Mouse (Mus musculus): ENCODE measurements around the gene Cox16.
"Not testable (repeated sequence)": the region's sequence is repeated elsewhere in the genome, so short reads cannot be mapped to it uniquely, and the experiment has no call there.

The Cox16 gene

DNA sequence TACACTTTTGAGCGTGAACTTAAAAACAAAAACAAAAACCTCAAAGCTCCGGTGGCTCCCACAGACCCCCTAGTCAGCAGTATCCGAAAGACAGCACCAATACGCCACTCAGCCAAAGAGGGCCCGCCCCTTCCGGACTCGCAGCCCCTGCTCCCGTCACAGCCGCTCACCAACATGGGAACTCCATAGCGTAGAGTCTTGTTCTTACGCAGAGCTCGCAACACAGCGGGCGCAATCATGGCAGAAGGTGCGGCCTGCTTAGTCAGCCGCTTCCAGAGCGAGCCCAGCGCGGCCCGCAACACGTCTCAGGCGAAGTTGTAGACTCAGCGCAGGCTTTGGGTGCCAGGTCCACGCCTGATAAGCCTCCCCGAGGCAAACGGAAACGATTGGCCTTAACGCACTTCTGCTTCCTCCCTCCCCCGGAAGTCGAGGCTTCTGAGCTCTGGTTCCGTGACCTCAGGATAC, at the start of gene Cox16:
Gene Cox16 (minus strand): TSS at position 401 of the 465 bp plus-strand sequence.
- peak; percentile 89 to 91 for DNase-seq (ENCODE audit: low spot score in 2 of 2)

DNA sequence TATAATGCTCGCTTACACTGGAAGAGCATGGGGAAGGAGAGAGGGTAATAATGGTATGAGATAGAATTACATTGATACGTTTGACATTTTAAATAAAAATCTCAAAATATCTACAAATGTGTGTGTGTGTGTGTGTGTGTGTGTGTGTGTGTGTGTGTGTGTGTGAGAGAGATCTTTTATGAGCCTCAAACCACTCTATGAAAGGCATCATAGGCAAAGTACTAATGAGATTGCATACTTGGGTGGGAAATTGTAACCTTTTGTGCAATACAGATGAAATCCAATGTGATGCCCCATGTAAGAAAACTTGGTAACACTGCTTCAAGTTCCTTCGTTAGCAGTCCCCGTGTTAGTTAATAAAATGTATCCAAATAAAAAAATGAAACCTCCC, 48.1 kb upstream of the Cox16 start:
- DNase-seq (ENCODE audit: low spot score in 2 of 2): no peak

- DNase-seq (ENCODE audit: low spot score in 2 of 2): peak; percentile 90 to 92
Observed at GRCm38 (mm10) chr12:81532316-81533028, 47.5 kb upstream of the Cox16 start, which contains the start of the genes Gm20498 and Synj2bp. TSS of gene Gm20498 (minus strand) at chr12:81532905. TSS of gene Synj2bp (minus strand) at chr12:81532911.

DNA sequence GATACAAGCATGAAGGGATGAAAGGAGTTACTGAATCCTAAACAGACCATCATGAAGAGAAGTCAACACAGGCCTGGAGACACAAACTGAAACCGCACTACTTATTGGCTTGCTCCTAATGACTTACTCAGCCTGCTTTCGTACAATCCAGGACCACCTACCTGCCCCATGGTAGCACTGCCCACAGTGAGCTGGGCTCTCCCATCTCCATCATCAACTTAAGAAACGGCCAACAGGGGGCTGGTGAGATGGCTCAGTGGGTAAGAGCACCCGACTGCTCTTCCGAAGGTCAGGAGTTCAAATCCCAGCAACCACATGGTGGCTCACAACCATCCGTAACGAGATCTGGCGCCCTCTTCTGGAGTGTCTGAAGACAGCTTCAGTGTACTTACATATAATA, 45.7 kb upstream of the Cox16 start:
- DNase-seq (ENCODE audit: low spot score in 2 of 2): not testable (repeated sequence)

GRCm38 (mm10) chr12:81496906-81497305, 12.0 kb upstream of the Cox16 start:
- DNase-seq (ENCODE audit: low spot score in 2 of 2): not testable (repeated sequence)

GRCm38 (mm10) chr12:81490491-81490890, 5.6 kb upstream of the Cox16 start:
- DNase-seq (ENCODE audit: low spot score in 2 of 2): no peak

DNA sequence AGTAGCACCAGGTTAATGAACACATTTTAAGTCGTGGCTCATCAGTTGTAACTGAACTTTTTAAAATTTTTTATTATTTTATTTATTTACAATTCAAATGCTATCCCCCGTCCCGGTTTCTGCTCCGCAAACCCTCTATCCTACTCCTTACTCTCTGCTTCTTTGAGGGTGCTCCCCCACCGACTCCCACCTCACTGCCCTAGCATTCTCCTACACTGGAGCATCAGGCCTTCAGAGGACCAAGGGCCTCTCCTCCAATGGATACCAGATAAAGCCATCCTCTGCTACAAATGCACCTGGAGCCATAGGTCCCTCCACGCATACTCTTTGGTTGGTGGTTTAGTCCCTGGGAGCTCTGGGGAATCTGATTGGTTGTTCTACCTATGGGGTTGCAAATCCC, 384 bp upstream of the Cox16 start:
- no peak for DNase-seq (ENCODE audit: low spot score in 2 of 2)

GRCm38 (mm10) chr12:81484212-81484611, 715 bp downstream of the Cox16 start:
- DNase-seq (ENCODE audit: low spot score in 2 of 2): no peak

- DNase-seq (ENCODE audit: low spot score in 2 of 2): no peak
Observed at GRCm38 (mm10) chr12:81483656-81484055, 1.3 kb downstream of the Cox16 start.

- DNase-seq (ENCODE audit: low spot score in 2 of 2): not testable (repeated sequence)
Observed at GRCm38 (mm10) chr12:81459051-81459450, 25.9 kb downstream of the Cox16 start.

DNA sequence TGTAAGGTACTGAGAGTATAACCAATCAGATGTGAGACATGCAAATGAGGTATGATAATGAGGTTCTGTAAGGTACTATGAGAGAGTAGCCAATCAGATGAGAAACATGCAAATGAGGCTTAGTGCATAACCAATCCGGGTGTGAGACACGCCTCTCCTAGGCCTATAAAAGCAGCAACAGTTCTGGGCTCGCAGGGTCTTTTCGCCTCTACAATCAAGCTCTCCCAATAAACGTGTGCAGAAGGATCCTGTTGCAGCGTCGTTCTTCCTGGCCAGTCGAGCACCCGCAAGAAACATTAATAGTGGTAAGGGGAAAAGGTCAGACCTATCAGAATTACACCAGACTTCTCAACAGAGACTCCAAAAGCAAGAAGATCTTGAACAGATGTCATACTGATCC, 45.9 kb downstream of the Cox16 start:
- not testable (repeated sequence) for DNase-seq (ENCODE audit: low spot score in 2 of 2)

DNA sequence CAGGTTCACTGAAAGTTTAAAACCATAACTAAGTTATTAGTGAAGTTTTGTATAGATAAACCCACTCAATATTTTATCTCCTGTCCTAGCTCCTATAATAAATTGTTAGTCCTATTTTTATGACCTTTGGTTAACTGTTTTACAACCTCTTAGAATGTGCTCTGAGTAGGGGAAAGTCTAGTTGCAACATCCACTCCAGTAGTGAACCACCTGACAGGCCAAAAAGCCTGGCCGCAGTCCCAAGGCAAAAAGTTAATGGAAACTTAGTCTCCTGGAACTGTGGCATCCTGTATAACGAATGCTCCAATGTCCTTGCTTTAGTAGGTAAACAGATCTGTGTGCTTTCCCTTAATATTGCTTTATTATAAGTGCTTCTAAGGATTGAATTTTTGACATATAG, 50.1 kb downstream of the Cox16 start:
- DNase-seq (ENCODE audit: low spot score in 2 of 2): not testable (repeated sequence)

- no peak for DNase-seq (ENCODE audit: low spot score in 2 of 2)
Observed at GRCm38 (mm10) chr12:81421846-81422245, 63.1 kb downstream of the Cox16 start, which contains the start of gene Adam4. TSS of gene Adam4 (minus strand) at chr12:81421946.

- peak; percentile 13 to 29 for DNase-seq (ENCODE audit: low spot score in 2 of 2)
Observed at GRCm38 (mm10) chr12:81413211-81413610, 71.7 kb downstream of the Cox16 start.

- DNase-seq (ENCODE audit: low spot score in 2 of 2): no peak
Observed at GRCm38 (mm10) chr12:81408966-81409365, 76.0 kb downstream of the Cox16 start.

DNA sequence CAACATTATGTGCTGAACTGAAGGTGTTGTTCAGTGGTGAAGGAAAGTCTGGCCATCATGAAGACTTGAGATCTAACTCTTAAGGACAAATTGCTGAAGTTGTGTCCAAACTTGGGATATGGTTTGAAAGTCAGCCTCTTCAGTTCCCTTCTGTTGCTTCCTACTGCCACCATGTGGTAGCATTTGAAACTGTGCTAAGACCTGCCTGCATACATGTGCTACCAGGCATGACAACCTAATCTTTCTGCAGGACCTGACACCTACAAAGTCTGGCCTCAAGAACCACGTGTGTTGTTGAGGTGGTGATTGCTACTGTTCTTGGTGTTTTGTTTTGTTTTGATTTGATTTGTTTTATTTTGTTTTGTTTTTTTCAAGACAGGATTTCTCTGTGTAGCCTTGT, 82.7 kb downstream of the Cox16 start:
- DNase-seq (ENCODE audit: low spot score in 2 of 2): peak; percentile 67 to 82

DNA sequence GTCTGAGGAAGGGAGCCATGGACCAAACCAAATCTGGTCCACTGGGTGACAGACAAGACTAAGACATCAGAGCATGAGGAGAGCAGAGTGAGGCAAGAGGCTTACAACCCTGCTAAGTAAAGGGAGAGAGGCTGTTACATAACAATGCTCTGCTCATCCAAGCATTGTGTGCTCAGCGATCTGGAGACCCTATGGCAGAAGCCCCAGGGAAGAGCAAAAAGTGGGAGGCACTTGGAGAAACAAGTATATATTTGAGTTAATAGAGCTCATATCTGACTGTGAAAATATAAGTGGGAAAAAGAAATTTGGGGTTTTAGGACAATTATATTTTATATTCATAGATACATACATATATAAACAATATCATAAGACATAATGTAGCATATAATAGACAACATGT, 105.6 kb downstream of the Cox16 start, which contains the start of gene Gm4787:
Gene Gm4787 (minus strand): TSS at position 101 of the 400 bp plus-strand sequence.
- not testable (repeated sequence) for DNase-seq (ENCODE audit: low spot score in 2 of 2)

DNA sequence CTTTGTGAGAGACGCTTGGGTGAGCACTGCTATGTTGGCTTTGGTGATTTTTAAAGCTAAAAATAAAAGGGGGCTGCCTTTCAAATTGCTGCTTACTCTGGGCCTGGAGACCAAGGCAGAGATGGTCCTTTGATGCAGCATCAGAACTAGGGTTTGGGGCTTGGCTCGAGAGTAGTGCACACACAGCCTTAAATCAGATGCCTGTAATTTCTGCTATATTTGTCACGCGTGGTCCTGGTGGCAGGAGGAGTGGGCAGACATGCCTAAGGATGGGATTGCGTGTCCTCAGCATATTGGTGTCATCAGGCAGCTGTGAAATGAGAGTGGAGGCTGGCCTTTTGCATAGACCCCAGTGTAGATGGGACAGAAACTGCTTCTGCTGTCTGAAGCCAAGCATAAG, 151.1 kb downstream of the Cox16 start:
- no peak for DNase-seq (ENCODE audit: low spot score in 2 of 2)

GRCm38 (mm10) chr12:81332875-81333421, 152.0 kb downstream of the Cox16 start, which contains the start of gene Slc8a3:
TSS of gene Slc8a3 (minus strand) at chr12:81333180.
- peak; percentile 66 to 72 for DNase-seq (ENCODE audit: low spot score in 2 of 2)

DNA sequence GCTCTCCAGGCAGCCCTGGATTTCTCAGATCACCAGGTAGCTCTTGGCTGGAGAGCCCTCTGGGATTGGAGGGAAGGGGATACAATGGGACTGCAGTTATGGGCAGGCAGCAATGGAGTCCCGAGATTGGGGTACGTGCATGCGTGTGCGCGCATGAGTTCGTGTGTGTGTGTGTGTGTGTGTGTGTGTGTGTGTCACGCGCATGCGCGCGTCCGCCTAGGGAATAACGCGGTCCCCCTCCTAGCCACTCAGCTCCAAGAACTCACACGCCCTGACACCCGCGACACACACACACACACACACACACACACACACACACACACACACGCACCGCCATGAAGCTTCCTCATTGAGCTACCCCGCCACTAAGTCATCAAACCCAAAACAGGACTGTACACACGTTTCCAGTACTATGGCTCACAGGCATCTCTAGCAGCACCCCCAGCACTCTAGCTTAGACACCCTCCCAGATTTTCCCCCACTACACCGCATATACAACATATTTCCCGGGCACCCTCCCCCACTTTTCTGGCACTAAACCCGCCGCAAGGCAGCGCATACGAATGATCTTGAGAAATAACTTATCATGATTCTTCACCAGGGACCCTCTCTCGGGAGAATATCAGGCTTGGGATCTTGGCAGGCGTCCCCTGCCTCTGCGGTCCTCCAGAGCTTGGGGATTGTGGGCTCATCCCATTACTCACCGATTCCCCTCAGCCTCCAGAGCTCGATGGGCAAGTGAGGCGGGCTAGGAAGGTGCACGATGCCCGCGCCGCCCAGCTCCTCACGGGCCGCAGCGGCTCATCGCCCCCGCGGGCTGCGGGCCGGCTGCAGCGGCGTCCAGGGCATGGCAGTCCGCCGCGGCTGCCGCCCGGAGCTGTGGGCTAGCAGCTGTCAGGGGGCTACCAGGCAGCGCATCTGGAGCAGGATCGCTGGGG, 152.7 kb downstream of the Cox16 start:
- DNase-seq (ENCODE audit: low spot score in 2 of 2): peak; percentile 59 to 60

GRCm38 (mm10) chr12:81331046-81331638, 153.8 kb downstream of the Cox16 start:
- DNase-seq (ENCODE audit: low spot score in 2 of 2): no peak

Data from frontal cortex, postnatal 36 days (tissue).